Mouse (Mus musculus) forebrain, postnatal 0 days (tissue): Measurements from ENCODE around the gene Baz1b. TPM values are rescaled to one million over a fixed set of nuclear protein-coding genes. Genes with fewer than 3 reads are reported as not detected.
A peak's percentile ranks its signal among the peaks of the same experiment; 100 is the strongest.

Experiments used
- ATAC-seq: fragments of 200-750 bp; cut with Nextera tagmentation; 2 replicates; pipeline ENCODE4 v1.8.0; 2017; ENCODE audit warnings: mild to moderate bottlenecking, moderate library complexity
- DNase-seq: peaks from one replicate; pipeline ENCODE4 v3.0.0-alpha.2; 2015
- H3K27ac ChIP-seq: fragments of 300-500 bp; sonication (generic); 2 replicates; pipeline ENCODE4 v1.5.1; 2014; ENCODE audit warnings: low read depth, mild to moderate bottlenecking, antibody characterized with exemption, low read length, moderate library complexity, mixed read lengths
- H3K27me3 ChIP-seq: fragments of 300-500 bp; sonication (generic); 2 replicates; pipeline ENCODE4 v1.6.1; 2014; ENCODE audit warnings: mild to moderate bottlenecking, low read length, mixed read lengths; ENCODE audit not compliant: insufficient read depth
- H3K36me3 ChIP-seq: fragments of 300-500 bp; sonication (generic); 2 replicates; pipeline ENCODE4 v1.6.1; 2014; ENCODE audit warnings: mild to moderate bottlenecking, moderate library complexity; ENCODE audit not compliant: insufficient read depth
- H3K4me1 ChIP-seq: fragments of 300-500 bp; sonication (generic); 2 replicates; pipeline ENCODE4 v1.6.1; 2014; ENCODE audit warnings: antibody characterized with exemption; ENCODE audit not compliant: insufficient read depth
- H3K4me2 ChIP-seq: fragments of 300-500 bp; sonication (generic); 2 replicates; pipeline ENCODE4 v1.6.1; 2014; ENCODE audit warnings: low read depth, mild to moderate bottlenecking, moderate library complexity
- H3K4me3 ChIP-seq: fragments of 300-500 bp; sonication (generic); 2 replicates; pipeline ENCODE4 v1.5.1; 2014; ENCODE audit warnings: low read depth, low read length, mixed read lengths
- H3K9ac ChIP-seq: fragments of 300-500 bp; sonication (generic); 2 replicates; pipeline ENCODE4 v1.6.1; 2014; ENCODE audit warnings: mild to moderate bottlenecking
- H3K9me3 ChIP-seq: fragments of 300-500 bp; sonication (generic); 2 replicates; pipeline ENCODE4 v1.6.1; 2016; ENCODE audit warnings: low read length
- CTCF ChIP-seq: sonication (generic); IDR thresholded peaks from 2 replicates; pipeline ENCODE4 v1.5.1; 2016; ENCODE audit warnings: antibody characterized with exemption, control low read depth, low read depth
- WGBS: fragments of 180-500 bp; shearing (Covaris S2); extraction: QIAGEN DNeasy Blood & Tissue Kit; methylation state at CpG from one replicate; pipeline ENCODE4 v1.1.7; 2014; 5-methylcytosine and 5-hydroxymethylcytosine counted together
- polyA plus RNA-seq: library from polyadenylated mRNA; unstranded; fragments of >200 nt; fragmentation: Nextera tagmentation; extraction: Ambion mirVana; gene quantifications from 2 replicates; pipeline ENCODE4 v1.2.1, GENCODE M21; 2015
- total RNA-seq: library from RNA; depleted of rRNA; stranded (reverse); fragments of >200 nt; gene quantifications from 2 replicates; pipeline ENCODE4 v1.2.3, GENCODE M21; 2014

The Baz1b gene
- total and polyA plus RNA-seq, 2 experiments from 2014 or later, result 15.0 to 51.6 TPM

DNA sequence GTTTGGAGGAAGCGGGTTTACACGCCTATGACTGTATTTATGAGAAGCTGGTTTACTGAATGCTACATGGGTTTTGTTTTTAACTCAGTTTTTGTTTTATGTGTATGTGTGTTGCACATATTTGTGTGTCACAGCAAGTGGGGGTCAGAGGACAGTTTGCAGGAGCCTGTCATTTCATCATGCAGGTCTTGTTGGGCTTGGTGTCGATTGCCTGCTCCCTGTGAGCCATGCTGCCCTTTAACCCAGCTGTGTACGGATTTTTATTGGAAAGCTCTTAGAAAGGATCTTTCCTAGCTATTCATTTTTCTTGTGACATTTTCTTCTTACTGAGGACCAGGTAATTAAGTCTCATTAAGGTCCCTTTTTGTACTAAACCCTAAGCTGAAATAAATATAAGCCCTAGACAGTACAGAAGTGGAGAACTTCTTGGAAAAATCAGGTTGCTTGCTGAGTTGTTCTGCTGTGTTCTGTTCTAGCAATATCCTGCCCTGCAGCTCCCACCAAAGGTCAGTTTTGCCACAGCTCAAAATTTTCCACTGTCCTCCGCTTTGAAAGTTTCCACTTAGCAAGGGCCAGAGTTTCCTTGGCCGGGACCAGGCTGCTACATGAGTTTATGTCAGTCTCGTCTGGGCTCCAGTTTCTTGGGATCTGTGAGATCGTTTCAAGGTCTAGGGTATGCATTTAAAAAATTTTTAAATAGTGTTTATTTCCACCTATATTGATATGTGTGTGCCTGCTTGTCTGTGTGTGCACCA is 46.3 kb downstream of the Baz1b start:
- H3K9me3 ChIP-seq, result no peaks in the 10 kb centered on the region
- DNase-seq (no peak), ATAC-seq (no peak)
- no peak overlapping the region for H3K4me3 ChIP-seq
- no peaks in the 10 kb centered on the region for H3K4me1 ChIP-seq
- no peaks in the 10 kb centered on the region for H3K27me3 ChIP-seq
- H3K27ac ChIP-seq, result no peak overlapping the region
- no peak overlapping the region for H3K9ac ChIP-seq
- TF ChIP-seq CTCF, result no peak
- H3K4me2 ChIP-seq, result no peak overlapping the region
- peaks cover 66% of the 10 kb centered on the region for H3K36me3 ChIP-seq
- 86% methylated on average over 8 of the region's 8 CpGs for WGBS

DNA sequence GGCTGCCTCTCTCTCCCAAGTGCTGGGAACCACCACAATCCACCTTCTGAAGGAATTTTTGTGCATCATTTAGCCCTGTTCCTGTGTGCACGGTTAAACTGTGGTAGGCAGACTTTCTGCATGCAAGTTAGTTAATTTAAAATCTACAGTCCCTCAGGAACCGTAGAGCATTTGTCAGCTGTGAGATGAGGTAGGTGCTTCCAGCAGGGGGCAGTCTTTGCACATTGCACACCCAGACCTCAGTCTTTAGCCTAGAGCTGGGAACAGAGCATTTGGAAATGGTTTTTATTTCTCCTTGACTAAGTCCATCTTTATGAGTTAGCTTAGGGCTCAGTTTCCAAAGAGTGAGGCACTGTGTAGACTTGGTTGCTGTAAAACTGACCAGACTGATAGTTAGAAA is 49.5 kb downstream of the Baz1b start:
- no peak overlapping the region for H3K27ac ChIP-seq
- ATAC-seq, result peak; percentile 47; the same call in 1 of the 2 replicates
- no peaks in the 10 kb centered on the region for H3K9me3 ChIP-seq
- peak; percentile 83 for TF ChIP-seq CTCF
- H3K4me3 ChIP-seq, result no peak overlapping the region
- no peaks in the 10 kb centered on the region for H3K27me3 ChIP-seq
- H3K36me3 ChIP-seq, result peaks cover 72% of the 10 kb centered on the region
- peak; percentile 75 for DNase-seq
- no peaks in the 10 kb centered on the region for H3K4me1 ChIP-seq
- no peak overlapping the region for H3K9ac ChIP-seq
- 21% methylated on average over 2 of the region's 2 CpGs for WGBS
- no peak overlapping the region for H3K4me2 ChIP-seq

DNA sequence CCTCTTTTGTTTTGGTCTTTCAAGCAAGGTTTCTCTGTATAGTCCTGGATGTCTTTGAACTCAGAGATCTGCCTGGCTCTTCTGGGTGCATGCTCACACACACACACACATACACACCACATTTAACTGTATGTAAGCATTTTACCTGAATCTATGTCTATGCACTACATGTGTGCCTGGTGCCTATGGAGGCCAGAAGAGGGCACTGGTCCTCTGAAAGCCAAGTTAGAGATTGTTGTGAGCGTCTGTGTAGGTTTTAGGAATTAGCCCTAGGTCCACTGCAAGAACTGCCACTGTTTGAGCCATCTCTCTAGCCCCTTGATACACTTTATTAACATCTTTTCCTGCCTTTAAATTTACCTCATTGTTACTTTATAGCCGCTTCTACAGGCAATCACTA is 51.8 kb downstream of the Baz1b start:
- no peak overlapping the region for H3K4me3 ChIP-seq
- no peaks in the 10 kb centered on the region for H3K4me1 ChIP-seq
- H3K27me3 ChIP-seq, result no peaks in the 10 kb centered on the region
- 70% methylated on average over 2 of the region's 2 CpGs for WGBS
- no peaks in the 10 kb centered on the region for H3K9me3 ChIP-seq
- peaks cover 72% of the 10 kb centered on the region for H3K36me3 ChIP-seq
- TF ChIP-seq CTCF, result peak; percentile 61
- no peak overlapping the region for H3K9ac ChIP-seq
- no peak for DNase-seq
- H3K27ac ChIP-seq, result no peak overlapping the region
- no peak overlapping the region for H3K4me2 ChIP-seq
- no peak for ATAC-seq

DNA sequence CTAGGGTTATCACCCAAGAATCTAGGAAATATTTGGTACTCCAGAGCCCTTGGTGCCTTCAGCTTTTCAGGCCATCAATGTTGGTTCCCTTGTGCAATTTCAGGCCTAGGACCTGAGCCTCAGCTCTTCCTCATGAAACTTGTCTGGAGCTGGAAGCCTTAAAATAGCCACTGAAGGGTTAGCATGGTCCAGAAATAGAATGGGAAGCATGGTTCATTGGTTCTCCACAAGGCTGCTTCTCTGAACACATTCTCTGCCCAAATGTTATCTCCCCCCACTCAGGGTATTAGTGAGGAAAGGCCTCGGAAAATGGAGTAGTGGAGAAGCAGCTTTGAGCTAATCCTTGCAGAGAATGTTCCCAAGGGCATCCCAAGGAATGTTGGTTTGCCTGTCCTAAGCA is 54.4 kb downstream of the Baz1b start:
- H3K4me1 ChIP-seq, result no peaks in the 10 kb centered on the region
- no peak overlapping the region for H3K9ac ChIP-seq
- no peak for ATAC-seq
- no peaks in the 10 kb centered on the region for H3K27me3 ChIP-seq
- H3K4me2 ChIP-seq, result no peak overlapping the region
- H3K9me3 ChIP-seq, result no peaks in the 10 kb centered on the region
- DNase-seq, result no peak
- WGBS, result 63% methylated on average over 1 of the region's 1 CpGs
- no peak overlapping the region for H3K4me3 ChIP-seq
- no peak for TF ChIP-seq CTCF
- no peak overlapping the region for H3K27ac ChIP-seq
- peaks cover 86% of the 10 kb centered on the region for H3K36me3 ChIP-seq

DNA sequence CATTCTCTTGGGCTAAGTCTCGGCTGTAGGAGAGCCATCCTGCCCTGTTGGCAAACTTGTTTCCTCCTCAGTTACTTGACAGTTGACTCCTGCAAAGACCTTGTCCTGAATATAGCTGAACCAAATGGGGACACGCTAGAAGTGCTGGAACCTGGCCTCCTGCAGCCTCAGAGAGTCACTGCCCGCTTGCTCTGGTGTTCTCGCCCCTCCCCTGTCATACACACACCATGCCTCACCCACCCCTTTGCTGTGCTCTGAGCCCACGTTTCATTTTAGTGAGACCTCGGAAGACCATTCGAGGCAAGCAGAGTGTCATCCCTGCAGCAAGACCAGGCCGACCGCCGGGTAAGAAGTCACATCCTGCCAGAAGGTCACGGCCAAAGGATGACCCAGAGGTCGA is 55.1 kb downstream of the Baz1b start:
- no peaks in the 10 kb centered on the region for H3K9me3 ChIP-seq
- TF ChIP-seq CTCF, result no peak
- ATAC-seq (no peak), DNase-seq (no peak)
- H3K36me3 ChIP-seq, result peaks cover 86% of the 10 kb centered on the region
- H3K4me3 ChIP-seq, result no peak overlapping the region
- no peak overlapping the region for H3K4me2 ChIP-seq
- 84% methylated on average over 12 of the region's 12 CpGs for WGBS
- no peaks in the 10 kb centered on the region for H3K4me1 ChIP-seq
- H3K9ac ChIP-seq, result no peak overlapping the region
- H3K27me3 ChIP-seq, result no peaks in the 10 kb centered on the region
- no peak overlapping the region for H3K27ac ChIP-seq

DNA sequence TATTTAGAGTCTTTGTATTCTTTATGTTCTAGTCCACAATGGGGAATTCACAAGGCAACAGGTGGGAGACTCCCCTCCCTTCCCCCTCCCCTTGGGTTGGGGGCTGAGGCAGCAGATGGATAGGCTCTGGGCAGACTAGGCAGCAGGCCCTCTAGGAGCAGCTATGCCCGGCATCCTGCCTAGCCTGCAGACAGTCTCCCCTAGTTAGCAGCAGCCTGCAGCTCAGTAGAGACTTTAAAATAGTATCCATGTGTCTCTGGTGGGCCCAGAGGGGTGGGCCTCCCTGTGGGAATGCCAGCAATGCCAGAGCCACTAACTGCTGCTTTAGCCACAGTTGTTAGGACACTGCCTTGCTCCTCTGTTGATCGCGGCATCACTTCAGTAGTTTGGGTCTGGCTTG is 55.5 kb downstream of the Baz1b start:
- DNase-seq (peak; percentile 45), ATAC-seq (peak; percentile 65; the same call in 1 of the 2 replicates)
- 74% methylated on average over 3 of the region's 3 CpGs for whole genome bisulfite sequencing
- no peak overlapping the region for H3K4me3 ChIP-seq
- no peak overlapping the region for H3K9ac ChIP-seq
- H3K27me3 ChIP-seq, result no peaks in the 10 kb centered on the region
- no peak overlapping the region for H3K4me2 ChIP-seq
- no peak for TF ChIP-seq CTCF
- H3K4me1 ChIP-seq, result no peaks in the 10 kb centered on the region
- H3K27ac ChIP-seq, result 0 out of 2 replicates have a peak overlapping the region, but pooled peaks have one; percentile 4
- peaks cover 81% of the 10 kb centered on the region for H3K36me3 ChIP-seq
- H3K9me3 ChIP-seq, result no peaks in the 10 kb centered on the region

DNA sequence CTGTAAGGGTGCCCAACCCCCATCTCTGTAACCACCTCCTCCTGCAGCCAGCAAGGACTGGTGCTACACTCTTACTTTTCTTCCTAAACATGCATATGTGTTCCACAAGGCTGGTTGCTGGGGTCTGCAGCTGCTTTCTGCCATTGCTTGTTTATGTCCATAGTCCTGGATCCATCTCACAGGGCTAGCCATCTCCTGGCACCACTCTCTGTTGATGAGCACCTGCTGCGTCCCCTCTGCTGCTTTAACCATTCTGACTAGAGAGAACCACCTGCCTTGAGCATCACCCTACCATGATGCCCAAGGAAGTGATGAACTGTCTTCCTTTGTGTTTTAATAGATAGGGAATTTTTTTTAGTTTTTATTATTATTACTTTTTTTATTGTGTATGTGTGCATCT is 56.1 kb downstream of the Baz1b start:
- 0 out of 2 replicates have a peak overlapping the region, but pooled peaks have one; percentile 4 for H3K27ac ChIP-seq

More for the DNA sequence above, 56.1 kb downstream of the Baz1b start:
- ATAC-seq, result no peak; the same call in 1 of the 2 replicates
- 88% methylated on average over 1 of the region's 1 CpGs for WGBS
- Histone ChIP-seq H3K4me1 (no peaks in the 10 kb centered on the region), H3K4me3 (no peak overlapping the region), H3K4me2 (no peak overlapping the region), H3K27me3 (no peaks in the 10 kb centered on the region), H3K9ac (no peak overlapping the region), H3K36me3 (peaks cover 75% of the 10 kb centered on the region), H3K9me3 (no peaks in the 10 kb centered on the region)
- no peak for DNase-seq
- no peak for TF ChIP-seq CTCF
